ENCODE assay signal across 31 mouse cellular contexts in genomic region chr11:85929651-85930050, GRCm38 (mm10). TPM values are rescaled to one million over a fixed set of nuclear protein-coding genes. Genes with fewer than 3 reads are reported as not detected.
A peak's percentile ranks its signal among the peaks of the same experiment; 100 is the strongest.
DNase-seq lines count a peak whose midpoint lies in the region; ATAC-seq and TF ChIP-seq lines count a peak whose summit lies in the region.
"Had no signal": no experiment of that assay in that cellular context is flagged by ENCODE, and none has a peak within 500 bp of the region (broad histone marks: within the 10 kb centered on the region; RNA-seq: fewer than 3 reads in every experiment).

No protein-coding gene starts in this region.

- no peak overlapping the region for H3K4me2 ChIP-seq in limb, embryonic 13.5 days (replicated peaks)
- H3K4me2 ChIP-seq: embryonic facial prominence, embryonic 13.5 days; embryonic facial prominence, embryonic 15.5 days; forebrain, embryonic 12.5 days had no signal

- H3K9ac ChIP-seq in limb, embryonic 13.5 days, result no peak overlapping the region
- H3K9ac ChIP-seq: embryonic facial prominence, embryonic 13.5 days; embryonic facial prominence, embryonic 15.5 days; forebrain, embryonic 12.5 days had no signal

- H3K9me3 ChIP-seq in limb, embryonic 13.5 days, result no peaks in the 10 kb centered on the region
- H3K9me3 ChIP-seq: embryonic facial prominence, embryonic 13.5 days; embryonic facial prominence, embryonic 15.5 days; forebrain, embryonic 10.5 days; forebrain, embryonic 12.5 days; G1E had no signal

- no peak for ATAC-seq in limb, embryonic 13.5 days (ENCODE audit: low FRiP score, low read depth)
- ATAC-seq: activated CD4-positive, CD25-positive, alpha-beta regulatory T cell, adult 4 months; CD4-positive, CD25-positive, alpha-beta regulatory T cell, adult 4 months; forebrain, embryonic 14.5 days; forebrain, embryonic 16.5 days; Patski had no signal

- no peak for TF ChIP-seq POLR2A in lung, adult 2 months (IDR thresholded peaks at IDR 0.05; ENCODE audit: borderline replicate concordance, extremely low read depth, low read depth, low read length)

- peaks cover 42% of the 10 kb centered on the region for H3K4me1 ChIP-seq in limb, embryonic 13.5 days
- H3K4me1 ChIP-seq in lung, adult 2 months (ENCODE audit: control insufficient read depth, insufficient read depth, low read length), result peaks cover 4% of the 10 kb centered on the region; the same call in 1 of the 2 replicates

- no peak overlapping the region for H3ac ChIP-seq in C2C12 (ENCODE audit: control insufficient read depth, insufficient read length, low read depth)

- intact Hi-C loops in heart, postnatal 36 days (cut with DNase I), result no loop called here

- peaks cover 8% of the 10 kb centered on the region for H3K27me3 ChIP-seq in C2C12 (ENCODE audit: control insufficient read depth, insufficient read depth, insufficient read length)
- no peaks in the 10 kb centered on the region for H3K27me3 ChIP-seq in limb, embryonic 13.5 days

- no peak overlapping the region for H3K4me3 ChIP-seq in C2C12 (ENCODE audit: insufficient read depth, poor library complexity, severe bottlenecking)
- H3K4me3 ChIP-seq in limb, embryonic 13.5 days, result no peak overlapping the region
- H3K4me3 ChIP-seq in lung, adult 2 months (replicated peaks; ENCODE audit: extremely low read depth, low read depth, low read length), result no peak overlapping the region
- H3K4me3 ChIP-seq: embryonic facial prominence, embryonic 13.5 days; embryonic facial prominence, embryonic 15.5 days; erythroblast, embryonic 14.5 days; forebrain, embryonic 10.5 days; forebrain, embryonic 12.5 days had no signal

- TF ChIP-seq CTCF in C2C12 (IDR thresholded peaks at IDR 0.05; ENCODE audit: control insufficient read depth, insufficient read depth, insufficient read length), result no peak
- no peak for TF ChIP-seq CTCF in lung, adult 2 months (IDR thresholded peaks at IDR 0.05; ENCODE audit: insufficient read depth, low read length)

- DNase-seq in induced T-regulatory cell, adult 2 months (ENCODE audit: low read depth), result peak; percentile 58
- no peak for DNase-seq in heart, postnatal 36 days
- DNase-seq in spleen, postnatal 36 days (ENCODE audit: low spot score in 2 of 2), result no peak
- no peak for DNase-seq in cerebellum, adult 11 months
- no peak for DNase-seq in lung, adult 2 months
- DNase-seq: adrenal gland, adult 8-10 months; adrenal gland, postnatal 14 days; adrenal gland, postnatal 36 days; B cell, adult 2 months; cerebellum, adult 18-20 months; cerebellum, adult 8-10 months; cerebellum, adult 9-11 months; cerebellum, postnatal 14 days; cerebellum, postnatal 36 days; embryo, embryonic 11 days had no signal

- H3K36me3 ChIP-seq in C2C12 (ENCODE audit: control insufficient read depth, insufficient read depth), result no peaks in the 10 kb centered on the region
- no peaks in the 10 kb centered on the region for H3K36me3 ChIP-seq in limb, embryonic 13.5 days
- H3K36me3 ChIP-seq: embryonic facial prominence, embryonic 13.5 days; embryonic facial prominence, embryonic 15.5 days; forebrain, embryonic 10.5 days; forebrain, embryonic 12.5 days; G1E had no signal

- WGBS in limb, embryonic 13.5 days, result 80% methylated on average over 6 of the region's 6 CpGs
- 85% methylated on average over 6 of the region's 6 CpGs for WGBS in lung, adult 2 months

- no peaks in the 10 kb centered on the region for H3K79me2 ChIP-seq in C2C12 (ENCODE audit: control insufficient read depth, insufficient read depth)

- H3K79me3 ChIP-seq in C2C12 (ENCODE audit: low read depth), result no peaks in the 10 kb centered on the region

- H3K27ac ChIP-seq in limb, embryonic 13.5 days, result peak overlapping the region; percentile 39; the same call in 1 of the 2 replicates
- H3K27ac ChIP-seq: embryonic facial prominence, embryonic 13.5 days; embryonic facial prominence, embryonic 15.5 days; forebrain, embryonic 10.5 days; forebrain, embryonic 12.5 days had no signal

TF ChIP-seq in C2C12, 6 proteins besides CTCF, POLR2A, EP300 and RAD21:
- no peak for TF ChIP-seq CEBPB (IDR thresholded peaks at IDR 0.05; ENCODE audit: low read depth)
- no peak for TF ChIP-seq FOSL1 (IDR thresholded peaks at IDR 0.05; ENCODE audit: insufficient read depth, low read length, poor library complexity, severe bottlenecking)
- no peak for TF ChIP-seq USF1 (IDR thresholded peaks at IDR 0.05; ENCODE audit: low read depth)
- TF ChIP-seq MYOD1 (IDR thresholded peaks at IDR 0.05; ENCODE audit: control insufficient read depth, insufficient read length, low read depth), result peak; percentile 14
- TF ChIP-seq MYOG (IDR thresholded peaks at IDR 0.05; ENCODE audit: control insufficient read depth, extremely low read depth, insufficient read length), result no peak
- TF ChIP-seq MAX (IDR thresholded peaks at IDR 0.05), result no peak

RNA-seq across cellular contexts. Expression of gene Tbx4, which starts 43.4 kb away (rescaled TPM):
- polyA plus RNA-seq in C2C12 (2012; fragmentation: generic; extraction: Trizol), result 0.02 TPM
- 25.1 and 29.3 TPM in 2 replicates for polyA plus RNA-seq in limb, embryonic 13.5 days (2015; fragmentation: Nextera tagmentation; extraction: Ambion mirVana)
- not detected for total RNA-seq in heart, postnatal 36 days (2021)
- polyA plus RNA-seq in lung, adult 2 months (2012; rRNA removed), result 79.5 and 80.4 TPM in 2 replicates
- total RNA-seq: adrenal gland, adult 18-20 months; adrenal gland, postnatal 14 days; adrenal gland, postnatal 36 days; CH12.LX; common myeloid progenitor, adult 5-6 weeks; G1E had no signal
- polyA plus RNA-seq: activated CD4-positive, CD25-positive, alpha-beta regulatory T cell, adult 4 months; CD4-positive, CD25-positive, alpha-beta regulatory T cell, adult 4 months; erythroblast, embryonic 14.5 days; G1E; Patski had no signal

Comparison
In these comparisons a context has a peak if more than half of its experiments do, and no peak if none do; other contexts are left out.
1. RNA of gene Tbx4, which starts 43.4 kb away (polyA plus RNA-seq): 79.5 to 80.4 TPM in lung, adult 2 months and 25.1 to 29.3 TPM in limb, embryonic 13.5 days; 0.02 TPM in C2C12 (single experiment); every median in the first group is over 10 times any median in the second.